Mouse (Mus musculus) testis, adult 2 months (tissue): ENCODE results near the gene Cish. TPM values are rescaled to one million over a fixed set of nuclear protein-coding genes. Genes with fewer than 3 reads are reported as not detected.

Source experiments
- H3K27ac ChIP-seq: fragments of 200-500 bp; 2 replicates; pipeline ENCODE4 v1.5.1; 2012; ENCODE audit warnings: low read depth, low read length; ENCODE audit not compliant: control insufficient read depth, insufficient read depth
- H3K27me3 ChIP-seq: fragments of 200-500 bp; 2 replicates; pipeline ENCODE4 v1.6.1; 2012; ENCODE audit warnings: mild to moderate bottlenecking, low read length, moderate library complexity; ENCODE audit not compliant: control insufficient read depth, insufficient read depth
- H3K36me3 ChIP-seq: fragments of 200-500 bp; 2 replicates; pipeline ENCODE4 v1.6.1; 2012; ENCODE audit warnings: mild to moderate bottlenecking, low read length; ENCODE audit not compliant: control insufficient read depth, insufficient read depth
- H3K4me1 ChIP-seq: fragments of 200-500 bp; 2 replicates; pipeline ENCODE4 v1.6.1; 2012; ENCODE audit warnings: low read length; ENCODE audit not compliant: control insufficient read depth, insufficient read depth
- H3K4me3 ChIP-seq: fragments of 200-500 bp; 2 replicates; pipeline ENCODE4 v1.5.1; 2012; ENCODE audit warnings: low read depth, mild to moderate bottlenecking, low read length, moderate library complexity, mixed read lengths; ENCODE audit not compliant: control insufficient read depth
- CTCF ChIP-seq: fragments of 200-500 bp; IDR thresholded peaks from 2 replicates; pipeline ENCODE4 v1.5.1; 2012; ENCODE audit warnings: low read depth, mild to moderate bottlenecking, inconsistent platforms, low read length, moderate library complexity; ENCODE audit not compliant: control insufficient read depth, insufficient read depth, insufficient replicate concordance
- POLR2A ChIP-seq: fragments of 200-500 bp; IDR thresholded peaks from 2 replicates; pipeline ENCODE4 v1.6.1; 2012; ENCODE audit warnings: low read depth, mild to moderate bottlenecking, inconsistent platforms, low read length, moderate library complexity; ENCODE audit not compliant: control insufficient read depth
- polyA plus RNA-seq: library from polyadenylated mRNA; depleted of rRNA; stranded (reverse); fragments of >200 nt; gene quantifications from 2 replicates; pipeline ENCODE4 v1.2.3, GENCODE M21; 2012

Gene Cish
- polyA plus RNA-seq, 1 experiment = 2.7 TPM

DNA sequence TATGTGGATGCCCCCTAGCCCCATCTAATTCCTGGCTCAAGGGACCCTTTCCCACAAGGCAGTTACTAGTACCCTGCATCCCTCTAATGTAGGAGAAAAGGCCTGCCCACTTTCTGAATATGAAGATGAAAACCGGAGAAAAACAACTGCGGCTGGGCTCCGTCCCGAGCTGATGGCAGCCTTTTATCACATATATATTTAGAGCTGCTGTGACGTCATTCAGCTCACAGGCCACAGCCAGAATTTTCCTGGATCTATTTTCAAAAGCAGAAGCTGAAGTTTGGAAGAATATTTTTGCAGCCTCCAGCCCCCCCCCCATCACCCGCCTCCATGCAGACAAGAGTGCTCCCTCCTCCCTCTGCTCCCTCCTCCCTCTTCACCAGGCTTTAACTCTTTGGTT is 36.3 kb upstream of the Cish start:
- no peak for TF ChIP-seq POLR2A
- H3K27me3 ChIP-seq = no peaks in the 10 kb centered on the region
- no peaks in the 10 kb centered on the region for H3K36me3 ChIP-seq
- no peak overlapping the region for H3K27ac ChIP-seq
- H3K4me3 ChIP-seq = no peak overlapping the region
- peaks cover 4% of the 10 kb centered on the region; the same call in 1 of the 2 replicates for H3K4me1 ChIP-seq

DNA sequence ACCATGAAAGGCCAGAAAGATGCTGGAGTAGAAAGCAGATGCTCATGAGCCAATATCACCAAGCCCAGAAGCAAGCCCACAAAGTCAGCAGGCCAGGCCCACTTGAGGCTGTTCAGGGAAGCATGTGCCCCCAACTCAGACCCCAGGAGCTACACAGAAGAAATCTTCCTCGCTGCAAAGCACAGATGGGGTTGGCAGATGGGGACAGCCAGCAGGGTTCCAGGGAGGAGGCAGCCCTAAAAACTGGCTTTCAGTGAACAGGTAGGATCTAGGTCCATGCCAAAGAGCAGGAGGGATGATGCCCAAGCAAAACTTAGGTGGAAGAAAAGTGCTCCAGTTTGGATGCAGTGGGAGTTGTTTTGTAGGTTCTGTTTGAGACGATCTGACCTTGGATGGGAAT is 35.4 kb upstream of the Cish start:
- Histone ChIP-seq H3K4me1 (no peaks in the 10 kb centered on the region; the same call in 1 of the 2 replicates), H3K27ac (no peak overlapping the region), H3K27me3 (no peaks in the 10 kb centered on the region), H3K36me3 (no peaks in the 10 kb centered on the region), H3K4me3 (no peak overlapping the region)
- TF ChIP-seq CTCF (no peak), POLR2A (no peak)

DNA sequence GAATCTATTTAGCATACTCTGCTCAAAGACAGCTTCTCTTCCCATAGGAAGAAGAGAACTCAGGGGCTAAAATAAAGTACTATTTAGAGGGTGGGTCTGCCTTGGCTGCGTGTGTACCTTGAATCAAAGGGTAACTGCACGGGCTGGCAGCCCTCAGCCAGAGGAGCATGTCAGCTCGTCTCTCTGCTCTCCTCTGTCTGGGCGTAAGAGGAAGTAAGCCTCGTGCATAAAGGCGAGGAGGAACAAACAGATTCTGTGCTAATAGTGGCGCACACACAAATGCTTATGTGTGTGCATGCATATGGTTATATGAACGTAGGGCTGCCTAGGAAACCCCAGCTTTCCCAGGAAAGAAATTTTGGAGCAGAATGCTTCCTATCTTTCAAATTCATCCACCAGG is 35.0 kb upstream of the Cish start:
- TF ChIP-seq POLR2A (no peak), CTCF (no peak)
- Histone ChIP-seq H3K27ac (no peak overlapping the region), H3K36me3 (no peaks in the 10 kb centered on the region), H3K4me1 (no peaks in the 10 kb centered on the region; the same call in 1 of the 2 replicates), H3K27me3 (no peaks in the 10 kb centered on the region), H3K4me3 (no peak overlapping the region)

DNA sequence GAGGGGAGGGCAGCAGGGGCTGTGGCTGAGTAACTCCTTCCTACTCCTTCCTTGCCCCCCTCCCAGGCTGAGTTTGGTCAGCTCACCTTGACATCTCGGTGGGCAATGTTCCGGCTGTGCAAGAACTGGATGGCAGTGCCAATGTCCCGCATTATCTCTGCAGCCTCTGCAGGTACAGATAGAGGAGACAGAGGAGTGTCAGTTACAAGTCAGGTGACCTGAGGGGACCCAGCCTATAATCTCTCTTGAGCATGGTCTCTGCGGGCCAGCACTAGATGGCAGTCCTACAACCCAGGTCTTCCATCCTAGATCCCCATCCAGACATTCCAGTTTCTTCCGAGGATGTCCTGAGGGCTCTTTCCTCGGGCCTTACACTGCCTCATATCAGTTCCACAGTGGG is 34.0 kb upstream of the Cish start:
- no peak overlapping the region for H3K27ac ChIP-seq
- H3K36me3 ChIP-seq = no peaks in the 10 kb centered on the region
- no peaks in the 10 kb centered on the region for H3K27me3 ChIP-seq
- TF ChIP-seq POLR2A = no peak
- TF ChIP-seq CTCF = no peak
- H3K4me3 ChIP-seq = no peak overlapping the region
- H3K4me1 ChIP-seq = no peaks in the 10 kb centered on the region

DNA sequence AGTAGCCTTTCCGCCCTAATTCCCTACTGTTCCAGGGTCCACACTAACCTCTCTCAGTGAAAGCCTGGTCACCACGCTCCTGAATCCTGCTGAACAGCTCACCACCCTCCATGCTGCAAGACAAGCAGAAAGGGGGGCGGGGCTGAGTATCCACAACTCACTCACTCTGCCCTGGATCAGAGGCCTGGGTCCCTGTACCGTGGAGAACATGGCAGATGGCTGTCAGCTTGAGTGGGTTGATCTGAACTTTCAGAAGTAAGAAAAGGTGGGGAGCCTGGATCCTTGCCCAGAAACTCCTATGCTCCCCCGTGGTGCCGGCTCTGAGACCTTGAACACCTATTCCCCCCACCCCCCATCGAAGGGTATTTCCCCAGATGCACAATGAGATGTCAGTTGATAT is 33.5 kb upstream of the Cish start:
- Histone ChIP-seq H3K27me3 (no peaks in the 10 kb centered on the region), H3K4me1 (no peaks in the 10 kb centered on the region), H3K27ac (no peak overlapping the region), H3K36me3 (no peaks in the 10 kb centered on the region), H3K4me3 (no peak overlapping the region)
- TF ChIP-seq POLR2A (no peak), CTCF (no peak)

DNA sequence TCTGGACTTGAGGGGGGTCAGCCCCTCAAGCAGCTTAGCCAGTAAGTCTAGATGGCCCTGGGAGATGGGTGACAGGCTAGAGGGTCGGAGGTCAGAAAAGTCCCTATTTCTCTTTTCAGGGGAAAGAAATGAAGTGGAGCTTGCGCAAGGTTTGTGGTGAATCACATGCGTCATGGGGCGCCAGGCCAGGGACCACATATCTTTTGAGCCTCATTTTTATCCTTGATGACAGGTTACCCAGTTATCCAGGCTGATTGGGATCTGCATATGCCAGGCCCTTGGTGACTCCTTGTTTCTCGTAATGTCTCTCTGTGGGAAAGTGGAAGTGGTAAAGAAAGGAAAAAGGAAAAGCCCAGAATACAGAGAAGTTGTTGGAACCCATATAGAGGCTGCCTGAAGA is 31.9 kb upstream of the Cish start:
- no peak overlapping the region for H3K4me3 ChIP-seq
- H3K27ac ChIP-seq = no peak overlapping the region
- H3K4me1 ChIP-seq = no peaks in the 10 kb centered on the region
- H3K27me3 ChIP-seq = no peaks in the 10 kb centered on the region
- TF ChIP-seq POLR2A (no peak), CTCF (no peak)
- no peaks in the 10 kb centered on the region for H3K36me3 ChIP-seq

DNA sequence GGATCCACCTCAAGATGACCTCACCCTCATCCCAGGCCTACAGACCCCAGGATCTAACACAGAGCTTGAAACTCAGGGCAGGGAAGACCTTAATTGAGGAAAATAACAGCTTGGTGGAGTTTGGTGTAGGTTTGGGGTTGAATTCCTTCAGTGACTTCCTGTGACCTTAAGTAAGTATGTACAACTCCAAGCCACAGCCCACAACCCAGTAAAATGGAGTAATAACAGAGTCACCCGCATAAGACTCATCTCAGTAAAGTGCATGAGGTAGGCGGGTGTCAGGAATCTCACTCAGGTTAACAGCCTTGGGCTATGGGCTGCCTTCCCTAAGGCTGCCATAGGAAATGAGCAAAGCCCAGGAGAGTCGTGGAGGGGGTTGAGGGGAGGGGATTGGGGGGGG is 31.1 kb upstream of the Cish start:
- Histone ChIP-seq H3K4me1 (no peaks in the 10 kb centered on the region), H3K27me3 (no peaks in the 10 kb centered on the region), H3K4me3 (no peak overlapping the region), H3K27ac (no peak overlapping the region), H3K36me3 (no peaks in the 10 kb centered on the region)
- TF ChIP-seq POLR2A (no peak), CTCF (no peak)

DNA sequence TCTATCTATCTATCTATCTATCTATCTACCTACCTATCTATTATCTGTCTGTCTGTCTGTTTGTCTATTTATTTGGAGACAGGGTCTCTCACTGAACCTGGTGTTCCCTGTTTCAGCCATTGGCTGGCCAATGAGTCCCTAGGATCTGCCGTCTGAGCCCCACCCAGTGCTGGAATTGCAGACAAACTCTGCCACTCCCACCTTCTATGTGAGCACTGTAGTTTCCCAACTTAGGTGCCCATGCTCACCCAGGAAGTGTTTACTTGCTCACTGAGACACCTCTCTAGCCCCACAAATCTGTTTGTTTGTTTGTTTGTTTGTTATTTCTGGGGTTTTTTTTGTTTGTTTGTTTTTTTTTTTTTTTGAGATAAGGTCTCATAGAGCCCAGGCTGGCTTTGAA is 28.8 kb upstream of the Cish start:
- no peaks in the 10 kb centered on the region for H3K27me3 ChIP-seq
- H3K4me1 ChIP-seq = no peaks in the 10 kb centered on the region
- no peaks in the 10 kb centered on the region for H3K36me3 ChIP-seq
- no peak overlapping the region for H3K27ac ChIP-seq
- no peak overlapping the region for H3K4me3 ChIP-seq
- TF ChIP-seq CTCF (no peak), POLR2A (no peak)
